Mouse (Mus musculus) embryonic facial prominence, embryonic 14.5 days (tissue): Measurements from ENCODE around the gene Zkscan1. TPM values are rescaled to one million over a fixed set of nuclear protein-coding genes. Genes with fewer than 3 reads are reported as not detected.
A peak's percentile ranks its signal among the peaks of the same experiment; 100 is the strongest.
"Not testable (repeated sequence)": the region's sequence is repeated elsewhere in the genome, so short reads cannot be mapped to it uniquely, and the experiment has no call there.

Experiments used
- ATAC-seq: fragments of 200-750 bp; cut with Nextera tagmentation; 2 replicates; pipeline ENCODE4 v1.8.0; 2017; ENCODE audit warnings: low read depth, moderate number of reproducible peaks, moderate TSS enrichment
- DNase-seq: peaks from one replicate; pipeline ENCODE4 v3.0.0-alpha.2; 2015; ENCODE audit warnings: low spot score
- H3K27ac ChIP-seq: fragments of 300-500 bp; sonication (generic); replicated peaks from 2 replicates; pipeline ENCODE4 v1.5.1; 2014; ENCODE audit warnings: low read depth, mild to moderate bottlenecking, low read length, moderate library complexity
- H3K27me3 ChIP-seq: fragments of 300-500 bp; sonication (generic); replicated peaks from 2 replicates; pipeline ENCODE4 v1.6.1; 2014; ENCODE audit warnings: low read length; ENCODE audit not compliant: control insufficient read depth, insufficient read depth
- H3K36me3 ChIP-seq: fragments of 300-500 bp; sonication (generic); 2 replicates; pipeline ENCODE4 v1.6.1; 2014; ENCODE audit warnings: low read length, mixed read lengths; ENCODE audit not compliant: control insufficient read depth, insufficient read depth
- H3K4me1 ChIP-seq: fragments of 300-500 bp; sonication (generic); 2 replicates; pipeline ENCODE4 v1.6.1; 2014; ENCODE audit warnings: antibody characterized with exemption, low read length; ENCODE audit not compliant: control insufficient read depth, insufficient read depth
- H3K4me2 ChIP-seq: fragments of 300-500 bp; sonication (generic); 2 replicates; pipeline ENCODE4 v1.6.1; 2014; ENCODE audit warnings: low read depth, mild to moderate bottlenecking, low read length, moderate library complexity, mixed read lengths
- H3K4me3 ChIP-seq: fragments of 300-500 bp; sonication (generic); 2 replicates; pipeline ENCODE4 v1.5.1; 2014; ENCODE audit warnings: low read depth, mild to moderate bottlenecking, low read length
- H3K9ac ChIP-seq: fragments of 300-500 bp; sonication (generic); 2 replicates; pipeline ENCODE4 v1.6.1; 2014; ENCODE audit warnings: low read depth, mild to moderate bottlenecking, low read length, moderate library complexity, mixed read lengths
- H3K9me3 ChIP-seq: fragments of 300-500 bp; sonication (generic); 2 replicates; pipeline ENCODE4 v1.6.1; 2016; ENCODE audit warnings: low read length; ENCODE audit not compliant: control insufficient read depth
- WGBS: fragments of 180-500 bp; shearing (Covaris S2); extraction: QIAGEN DNeasy Blood & Tissue Kit; methylation state at CpG from one replicate; pipeline ENCODE4 v1.1.7; 2014; 5-methylcytosine and 5-hydroxymethylcytosine counted together
- polyA plus RNA-seq: library from polyadenylated mRNA; unstranded; fragments of >200 nt; fragmentation: Nextera tagmentation; extraction: Ambion mirVana; gene quantifications from 2 replicates; pipeline ENCODE4 v1.2.1, GENCODE M21; 2014

Gene Zkscan1
- polyA plus RNA-seq, 1 experiment from 2014 or later: 23.5 TPM

- no peaks in the 10 kb centered on the region for H3K9me3 ChIP-seq
- no peak overlapping the region for H3K9ac ChIP-seq
- H3K36me3 ChIP-seq: peaks cover 49% of the 10 kb centered on the region
- WGBS: 86% methylated on average over 2 of the region's 2 CpGs
- no peaks in the 10 kb centered on the region for H3K27me3 ChIP-seq
- no peak overlapping the region for H3K4me3 ChIP-seq
- ATAC-seq (no peak), DNase-seq (no peak)
- H3K4me1 ChIP-seq: no peaks in the 10 kb centered on the region
- no peak overlapping the region for H3K4me2 ChIP-seq
- H3K27ac ChIP-seq: no peak overlapping the region
Observed at GRCm38 (mm10) chr5:138104976-138105375, 20.1 kb downstream of the Zkscan1 start.

- no peak overlapping the region for H3K9ac ChIP-seq
- no peak overlapping the region for H3K4me2 ChIP-seq
- WGBS: 67% methylated on average over 3 of the region's 3 CpGs
- peak; percentile 16; the same call in 1 of the 2 replicates for ATAC-seq
- H3K27ac ChIP-seq: no peak overlapping the region
- no peaks in the 10 kb centered on the region for H3K4me1 ChIP-seq
- H3K9me3 ChIP-seq: no peaks in the 10 kb centered on the region
- H3K4me3 ChIP-seq: no peak overlapping the region
- H3K36me3 ChIP-seq: peaks cover 28% of the 10 kb centered on the region
- no peaks in the 10 kb centered on the region for H3K27me3 ChIP-seq
- DNase-seq: no peak
Observed at GRCm38 (mm10) chr5:138107130-138107529, 22.2 kb downstream of the Zkscan1 start.

GRCm38 (mm10) chr5:138109847-138110396 is 25.0 kb downstream of the Zkscan1 start:
- H3K36me3 ChIP-seq, H3K9me3 ChIP-seq, H3K4me1 ChIP-seq, H3K9ac ChIP-seq, DNase-seq, H3K27ac ChIP-seq, ATAC-seq, H3K4me2 ChIP-seq, H3K27me3 ChIP-seq, H3K4me3 ChIP-seq: not testable (repeated sequence)
- 55% methylated on average over 3 of the region's 4 CpGs for WGBS

- WGBS: 7% methylated on average over 37 of the region's 38 CpGs
Observed at GRCm38 (mm10) chr5:138116255-138117198, 31.6 kb downstream of the Zkscan1 start, which contains the start of gene Zscan21. Gene Zscan21 (plus strand): TSS chr5:138116903.

GRCm38 (mm10) chr5:138117199-138118015 is 32.5 kb downstream of the Zkscan1 start:
- Histone ChIP-seq H3K4me1 (peaks cover 11% of the 10 kb centered on the region; the same call in 1 of the 2 replicates), H3K27me3 (no peaks in the 10 kb centered on the region), H3K9ac (peak overlapping the region; percentile 72), H3K4me3 (peak overlapping the region; percentile 50), H3K36me3 (peaks cover 13% of the 10 kb centered on the region; the same call in 1 of the 2 replicates), H3K9me3 (no peaks in the 10 kb centered on the region), H3K27ac (peak overlapping the region; percentile 95), H3K4me2 (peak overlapping the region; percentile 65)
- ATAC-seq (peak; percentile 32; the same call in 1 of the 2 replicates), DNase-seq (no peak)
- 4% methylated on average over 16 of the region's 16 CpGs for WGBS

More at GRCm38 (mm10) chr5:138116255-138117198, 31.6 kb downstream of the Zkscan1 start, which contains the start of gene Zscan21:
- Histone ChIP-seq H3K27ac (peak within 1 kb of the TSS; percentile 95), H3K4me1 (peaks cover 11% of the 10 kb centered on the region; the same call in 1 of the 2 replicates), H3K9ac (peak within 1 kb of the TSS; percentile 72), H3K9me3 (no peaks in the 10 kb centered on the region), H3K4me2 (peak within 1 kb of the TSS; percentile 65), H3K27me3 (no peaks in the 10 kb centered on the region), H3K4me3 (peak within 1 kb of the TSS; percentile 50), H3K36me3 (peaks cover 13% of the 10 kb centered on the region; the same call in 1 of the 2 replicates)
- DNase-seq (peak; percentile 96), ATAC-seq (peak; percentile 98)

GRCm38 (mm10) chr5:138118041-138118440 is 33.2 kb downstream of the Zkscan1 start:
- peaks cover 17% of the 10 kb centered on the region; the same call in 1 of the 2 replicates for H3K36me3 ChIP-seq
- no peak for DNase-seq
- no peaks in the 10 kb centered on the region for H3K9me3 ChIP-seq
- H3K9ac ChIP-seq: peak overlapping the region; percentile 72
- H3K4me3 ChIP-seq: peak overlapping the region; percentile 50
- H3K27ac ChIP-seq: peak overlapping the region; percentile 95
- no peak for ATAC-seq
- H3K4me2 ChIP-seq: peak overlapping the region; percentile 65
- no peaks in the 10 kb centered on the region for H3K27me3 ChIP-seq
- 56% methylated on average over 3 of the region's 3 CpGs for WGBS
- H3K4me1 ChIP-seq: peaks cover 11% of the 10 kb centered on the region; the same call in 1 of the 2 replicates

GRCm38 (mm10) chr5:138132425-138133064 is 47.7 kb downstream of the Zkscan1 start:
- no peak for ATAC-seq
- no peaks in the 10 kb centered on the region for H3K27me3 ChIP-seq
- no peak overlapping the region for H3K4me2 ChIP-seq
- 80% methylated on average over 5 of the region's 5 CpGs for WGBS
- DNase-seq: peak; percentile 55
- H3K4me3 ChIP-seq: no peak overlapping the region
- no peak overlapping the region for H3K9ac ChIP-seq
- H3K36me3 ChIP-seq: peaks cover 75% of the 10 kb centered on the region
- H3K9me3 ChIP-seq: no peaks in the 10 kb centered on the region
- H3K27ac ChIP-seq: no peak overlapping the region
- no peaks in the 10 kb centered on the region for H3K4me1 ChIP-seq
